Mouse (Mus musculus): Measurements from ENCODE around the gene Apoh. TPM values are rescaled to one million over a fixed set of nuclear protein-coding genes. Genes with fewer than 3 reads are reported as not detected.

The Apoh gene
- polyA plus RNA-seq, 1 experiment from 2014 or later, result not detected

DNA sequence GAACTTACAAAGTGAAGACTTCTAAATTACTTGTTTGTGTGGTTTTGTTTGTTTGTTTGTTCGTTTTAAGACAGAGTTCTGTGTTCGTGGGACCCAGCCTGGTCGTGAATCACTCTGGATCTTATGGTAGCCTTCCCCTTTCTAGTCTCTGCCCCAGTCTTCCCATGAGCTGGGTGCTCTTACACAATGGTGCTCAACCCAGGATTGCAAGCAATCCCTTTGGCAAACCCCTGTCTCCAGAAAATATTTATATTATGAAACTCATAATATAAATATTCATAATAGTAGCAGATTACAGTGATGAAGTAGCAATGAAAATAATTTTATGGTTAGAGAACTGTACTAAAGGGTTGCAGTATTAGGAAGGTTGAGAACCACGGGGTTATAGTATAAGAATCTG, 12.9 kb downstream of the Apoh start:
- no peaks in the 10 kb centered on the region for H3K4me1 ChIP-seq (ENCODE audit: control insufficient read depth, insufficient read depth, low read length)
- DNase-seq (ENCODE audit: low spot score), result no peak
- H3K36me3 ChIP-seq (ENCODE audit: control insufficient read depth, insufficient read depth, low read length), result no peaks in the 10 kb centered on the region
- H3K4me2 ChIP-seq (ENCODE audit: low read depth, severe bottlenecking), result no peak overlapping the region
- H3K9me3 ChIP-seq (ENCODE audit: control insufficient read depth, low read length), result no peaks in the 10 kb centered on the region
- H3K27ac ChIP-seq (replicated peaks; ENCODE audit: low read depth, low read length), result no peak overlapping the region
- 80% methylated on average over 4 of the region's 4 CpGs for WGBS
- no peaks in the 10 kb centered on the region for H3K27me3 ChIP-seq (ENCODE audit: control insufficient read depth, insufficient read depth, low read length)
- no peak overlapping the region for H3K9ac ChIP-seq (ENCODE audit: low read length)
- no peak overlapping the region for H3K4me3 ChIP-seq (ENCODE audit: low read depth, low read length)
- no peak for ATAC-seq (ENCODE audit: insufficient number of reproducible peaks, low FRiP score, low TSS enrichment, low read depth)

DNA sequence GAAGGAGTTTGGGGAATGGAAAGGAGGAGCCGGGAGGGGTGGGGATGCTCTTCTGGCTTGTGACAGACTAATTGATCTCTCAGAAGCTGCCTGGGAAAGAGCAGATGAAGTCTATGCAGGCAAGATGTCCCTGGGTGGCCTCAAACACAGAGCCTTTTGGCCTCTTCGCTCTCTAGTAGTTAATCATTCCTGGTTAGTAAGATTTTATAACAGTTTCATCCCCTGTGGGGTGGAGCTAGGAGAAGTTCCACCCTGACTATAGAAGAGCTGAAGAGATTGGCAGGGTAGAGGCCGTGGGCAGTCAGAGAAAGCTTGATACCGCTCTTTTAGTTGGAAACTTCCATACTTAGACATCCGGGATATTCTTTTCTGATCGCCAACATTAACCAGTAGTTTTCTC, 15.8 kb downstream of the Apoh start:
- no peak for DNase-seq (ENCODE audit: low spot score)
- Histone ChIP-seq H3K4me2 (ENCODE audit: low read depth, severe bottlenecking) (no peak overlapping the region), H3K9ac (ENCODE audit: low read length) (no peak overlapping the region), H3K27me3 (ENCODE audit: control insufficient read depth, insufficient read depth, low read length) (no peaks in the 10 kb centered on the region), H3K4me3 (ENCODE audit: low read depth, low read length) (no peak overlapping the region), H3K4me1 (ENCODE audit: control insufficient read depth, insufficient read depth, low read length) (no peaks in the 10 kb centered on the region), H3K27ac (replicated peaks; ENCODE audit: low read depth, low read length) (no peak overlapping the region), H3K9me3 (ENCODE audit: control insufficient read depth, low read length) (no peaks in the 10 kb centered on the region), H3K36me3 (ENCODE audit: control insufficient read depth, insufficient read depth, low read length) (no peaks in the 10 kb centered on the region)
- no peak for ATAC-seq (ENCODE audit: insufficient number of reproducible peaks, low FRiP score, low TSS enrichment, low read depth)
- 72% methylated on average over 6 of the region's 6 CpGs for WGBS

DNA sequence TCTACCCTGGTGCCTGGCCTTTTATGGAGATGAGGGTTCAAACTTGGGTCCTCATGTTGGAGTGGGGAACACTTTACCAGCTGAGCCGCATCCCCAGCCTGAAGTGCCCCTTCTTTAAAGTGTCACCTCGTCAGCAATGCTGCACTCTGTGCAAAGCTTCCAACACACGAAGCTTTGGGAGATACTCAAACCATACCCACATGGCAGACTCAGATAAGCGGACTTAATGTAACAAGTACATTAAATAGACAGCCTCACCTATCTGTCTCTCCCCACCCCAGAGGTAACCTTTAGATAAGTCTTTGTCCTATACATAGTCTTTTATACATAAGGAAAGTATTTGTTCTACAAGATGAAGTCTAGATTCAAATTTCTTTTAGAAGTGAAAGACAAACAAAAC, 17.8 kb downstream of the Apoh start:
- DNase-seq (ENCODE audit: low spot score) (no peak), ATAC-seq (ENCODE audit: insufficient number of reproducible peaks, low FRiP score, low TSS enrichment, low read depth) (no peak)
- H3K27ac ChIP-seq (replicated peaks; ENCODE audit: low read depth, low read length), result no peak overlapping the region
- no peak overlapping the region for H3K9ac ChIP-seq (ENCODE audit: low read length)
- no peaks in the 10 kb centered on the region for H3K36me3 ChIP-seq (ENCODE audit: control insufficient read depth, insufficient read depth, low read length)
- 85% methylated on average over 4 of the region's 4 CpGs for WGBS
- no peaks in the 10 kb centered on the region for H3K9me3 ChIP-seq (ENCODE audit: control insufficient read depth, low read length)
- no peaks in the 10 kb centered on the region for H3K27me3 ChIP-seq (ENCODE audit: control insufficient read depth, insufficient read depth, low read length)
- H3K4me2 ChIP-seq (ENCODE audit: low read depth, severe bottlenecking), result no peak overlapping the region
- H3K4me1 ChIP-seq (ENCODE audit: control insufficient read depth, insufficient read depth, low read length), result no peaks in the 10 kb centered on the region
- H3K4me3 ChIP-seq (ENCODE audit: low read depth, low read length), result no peak overlapping the region

DNA sequence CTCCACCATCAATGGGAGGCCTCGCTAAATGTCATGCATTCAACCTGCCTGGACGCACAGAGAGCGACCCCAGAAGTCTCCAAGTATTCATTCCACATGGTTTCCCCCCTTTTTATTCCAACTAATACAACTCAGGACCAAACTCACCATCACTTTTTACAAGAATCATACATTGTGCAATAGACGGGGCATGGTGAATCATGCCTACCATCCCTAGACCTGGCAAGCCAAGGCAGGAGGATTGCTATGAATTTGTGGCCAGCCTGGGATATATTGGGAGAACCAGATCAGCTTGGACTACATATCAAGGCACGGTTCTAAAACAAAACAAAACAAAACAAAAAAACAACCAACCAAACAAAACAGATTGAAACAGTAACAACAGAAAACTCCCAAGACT, 19.8 kb downstream of the Apoh start:
- no peak overlapping the region for H3K4me3 ChIP-seq (ENCODE audit: low read depth, low read length)
- H3K27me3 ChIP-seq (ENCODE audit: control insufficient read depth, insufficient read depth, low read length), result no peaks in the 10 kb centered on the region
- H3K9me3 ChIP-seq (ENCODE audit: control insufficient read depth, low read length), result no peaks in the 10 kb centered on the region
- no peaks in the 10 kb centered on the region for H3K4me1 ChIP-seq (ENCODE audit: control insufficient read depth, insufficient read depth, low read length)
- no peak overlapping the region for H3K27ac ChIP-seq (replicated peaks; ENCODE audit: low read depth, low read length)
- 95% methylated on average over 5 of the region's 5 CpGs for WGBS
- H3K36me3 ChIP-seq (ENCODE audit: control insufficient read depth, insufficient read depth, low read length), result no peaks in the 10 kb centered on the region
- no peak overlapping the region for H3K9ac ChIP-seq (ENCODE audit: low read length)
- no peak for DNase-seq (ENCODE audit: low spot score)
- no peak overlapping the region for H3K4me2 ChIP-seq (ENCODE audit: low read depth, severe bottlenecking)
- no peak for ATAC-seq (ENCODE audit: insufficient number of reproducible peaks, low FRiP score, low TSS enrichment, low read depth)

DNA sequence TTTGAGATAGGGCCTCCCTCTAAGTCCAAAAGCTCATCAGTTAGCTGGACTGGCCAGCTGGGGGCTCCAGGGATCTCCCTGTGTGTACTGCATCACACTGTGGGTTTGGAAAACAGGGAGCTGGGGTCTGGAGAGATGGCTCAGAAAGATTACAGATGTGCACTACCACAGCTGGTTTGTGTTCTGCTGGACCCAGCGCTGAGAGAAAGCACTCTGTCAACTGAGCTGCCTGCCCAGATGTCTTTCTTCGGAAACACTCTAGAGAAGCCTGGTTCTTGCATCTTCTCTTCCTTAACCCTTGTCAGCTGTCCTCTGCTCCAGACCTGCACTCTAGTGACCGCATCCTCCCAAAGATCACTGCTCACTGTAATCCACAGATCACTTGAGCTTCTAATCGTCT, 20.8 kb downstream of the Apoh start:
- DNase-seq (ENCODE audit: low spot score) (no peak), ATAC-seq (ENCODE audit: insufficient number of reproducible peaks, low FRiP score, low TSS enrichment, low read depth) (no peak)
- H3K4me1 ChIP-seq (ENCODE audit: control insufficient read depth, insufficient read depth, low read length), result no peaks in the 10 kb centered on the region
- no peaks in the 10 kb centered on the region for H3K9me3 ChIP-seq (ENCODE audit: control insufficient read depth, low read length)
- H3K36me3 ChIP-seq (ENCODE audit: control insufficient read depth, insufficient read depth, low read length), result no peaks in the 10 kb centered on the region
- no peak overlapping the region for H3K27ac ChIP-seq (replicated peaks; ENCODE audit: low read depth, low read length)
- H3K27me3 ChIP-seq (ENCODE audit: control insufficient read depth, insufficient read depth, low read length), result no peaks in the 10 kb centered on the region
- no peak overlapping the region for H3K4me3 ChIP-seq (ENCODE audit: low read depth, low read length)
- no peak overlapping the region for H3K4me2 ChIP-seq (ENCODE audit: low read depth, severe bottlenecking)
- 65% methylated on average over 4 of the region's 4 CpGs for WGBS
- H3K9ac ChIP-seq (ENCODE audit: low read length), result no peak overlapping the region

DNA sequence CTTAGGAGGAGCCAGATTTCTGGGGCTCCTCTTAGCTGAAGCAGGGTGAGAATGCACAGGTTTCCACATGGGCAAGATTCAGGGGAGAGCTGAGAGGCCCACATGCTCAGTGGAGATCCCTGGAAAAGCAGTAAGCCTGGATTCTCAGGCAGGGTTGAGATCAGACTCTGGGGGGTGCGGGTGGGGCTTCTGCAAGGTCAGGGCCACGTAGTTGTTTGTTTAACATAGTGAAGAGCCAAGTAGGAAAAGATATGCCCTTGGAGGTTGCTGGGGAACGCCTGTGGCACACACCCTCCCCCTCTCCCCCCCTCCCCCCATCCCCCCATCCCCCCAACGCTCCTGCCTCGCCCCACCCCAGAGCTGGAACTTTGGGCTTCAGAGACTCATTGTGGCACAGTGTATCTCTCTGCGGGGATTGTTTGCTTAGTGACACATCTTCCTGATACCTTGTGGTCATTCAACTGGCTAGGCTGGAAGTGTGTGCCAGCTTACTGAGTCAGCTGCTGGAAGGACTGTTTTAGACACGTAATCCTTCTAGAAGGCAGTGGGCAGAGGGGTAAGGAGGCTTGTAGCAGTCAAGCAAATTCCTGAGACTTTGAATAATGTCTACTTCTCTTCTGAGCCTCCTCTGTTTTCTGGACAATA, 21.9 kb downstream of the Apoh start:
- 71% methylated on average over 6 of the region's 7 CpGs for WGBS
- ATAC-seq (ENCODE audit: insufficient number of reproducible peaks, low FRiP score, low TSS enrichment, low read depth) (no peak), DNase-seq (ENCODE audit: low spot score) (no peak)
- no peaks in the 10 kb centered on the region for H3K27me3 ChIP-seq (ENCODE audit: control insufficient read depth, insufficient read depth, low read length)
- H3K4me1 ChIP-seq (ENCODE audit: control insufficient read depth, insufficient read depth, low read length), result no peaks in the 10 kb centered on the region
- no peaks in the 10 kb centered on the region for H3K9me3 ChIP-seq (ENCODE audit: control insufficient read depth, low read length)
- H3K4me3 ChIP-seq (ENCODE audit: low read depth, low read length), result no peak overlapping the region
- no peak overlapping the region for H3K27ac ChIP-seq (replicated peaks; ENCODE audit: low read depth, low read length)
- no peak overlapping the region for H3K9ac ChIP-seq (ENCODE audit: low read length)
- no peaks in the 10 kb centered on the region for H3K36me3 ChIP-seq (ENCODE audit: control insufficient read depth, insufficient read depth, low read length)
- H3K4me2 ChIP-seq (ENCODE audit: low read depth, severe bottlenecking), result no peak overlapping the region

DNA sequence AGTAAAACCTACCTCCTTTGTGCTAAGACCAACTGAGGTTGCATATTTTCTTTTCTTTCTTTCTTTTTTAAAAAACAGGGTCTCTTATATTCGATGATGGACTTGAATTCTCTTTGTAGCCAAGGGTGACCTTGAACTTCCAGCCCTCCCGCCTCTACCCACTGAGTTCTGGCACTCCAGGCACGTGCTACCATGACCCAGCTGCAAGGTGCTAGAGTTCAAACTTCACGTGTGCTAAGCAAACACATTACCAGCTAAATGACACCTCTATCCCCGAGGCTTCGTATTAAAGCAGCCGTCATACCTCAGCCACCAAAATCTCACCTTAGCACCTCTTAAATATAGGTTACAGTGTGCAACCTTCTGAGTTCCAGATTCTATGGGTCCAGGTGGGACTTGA, 22.4 kb downstream of the Apoh start:
- ATAC-seq (ENCODE audit: insufficient number of reproducible peaks, low FRiP score, low TSS enrichment, low read depth) (no peak), DNase-seq (ENCODE audit: low spot score) (no peak)
- 63% methylated on average over 7 of the region's 7 CpGs for WGBS
- no peaks in the 10 kb centered on the region for H3K27me3 ChIP-seq (ENCODE audit: control insufficient read depth, insufficient read depth, low read length)
- H3K4me1 ChIP-seq (ENCODE audit: control insufficient read depth, insufficient read depth, low read length), result no peaks in the 10 kb centered on the region
- H3K9ac ChIP-seq (ENCODE audit: low read length), result no peak overlapping the region
- no peaks in the 10 kb centered on the region for H3K9me3 ChIP-seq (ENCODE audit: control insufficient read depth, low read length)
- no peak overlapping the region for H3K4me3 ChIP-seq (ENCODE audit: low read depth, low read length)
- no peak overlapping the region for H3K27ac ChIP-seq (replicated peaks; ENCODE audit: low read depth, low read length)
- no peak overlapping the region for H3K4me2 ChIP-seq (ENCODE audit: low read depth, severe bottlenecking)
- H3K36me3 ChIP-seq (ENCODE audit: control insufficient read depth, insufficient read depth, low read length), result no peaks in the 10 kb centered on the region

DNA sequence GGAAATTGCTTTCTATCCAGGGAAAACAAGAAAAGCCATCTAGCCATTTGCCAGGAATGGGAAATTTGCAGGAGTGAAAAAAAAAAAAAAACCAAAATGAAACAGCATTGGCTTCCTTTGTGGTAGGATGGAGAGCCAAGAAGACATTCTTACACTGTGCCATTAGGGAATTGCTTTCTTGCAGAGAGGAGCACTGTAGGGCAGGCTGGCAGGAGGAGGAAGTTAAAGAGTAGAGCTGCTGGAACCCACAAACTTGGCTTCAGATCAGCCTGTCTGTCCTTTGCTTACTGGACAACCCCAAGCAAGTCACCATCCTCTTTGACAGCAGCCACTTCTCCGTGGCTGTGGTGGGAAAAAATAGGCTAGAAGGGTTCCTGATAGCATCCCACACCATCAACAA, 23.9 kb downstream of the Apoh start:
- no peaks in the 10 kb centered on the region for H3K4me1 ChIP-seq (ENCODE audit: control insufficient read depth, insufficient read depth, low read length)
- WGBS, result 74% methylated on average over 1 of the region's 1 CpGs
- no peaks in the 10 kb centered on the region for H3K27me3 ChIP-seq (ENCODE audit: control insufficient read depth, insufficient read depth, low read length)
- H3K27ac ChIP-seq (replicated peaks; ENCODE audit: low read depth, low read length), result no peak overlapping the region
- ATAC-seq (ENCODE audit: insufficient number of reproducible peaks, low FRiP score, low TSS enrichment, low read depth), result no peak
- no peak overlapping the region for H3K4me2 ChIP-seq (ENCODE audit: low read depth, severe bottlenecking)
- no peak overlapping the region for H3K9ac ChIP-seq (ENCODE audit: low read length)
- no peaks in the 10 kb centered on the region for H3K9me3 ChIP-seq (ENCODE audit: control insufficient read depth, low read length)
- no peaks in the 10 kb centered on the region for H3K36me3 ChIP-seq (ENCODE audit: control insufficient read depth, insufficient read depth, low read length)
- no peak for DNase-seq (ENCODE audit: low spot score)
- H3K4me3 ChIP-seq (ENCODE audit: low read depth, low read length), result no peak overlapping the region

DNA sequence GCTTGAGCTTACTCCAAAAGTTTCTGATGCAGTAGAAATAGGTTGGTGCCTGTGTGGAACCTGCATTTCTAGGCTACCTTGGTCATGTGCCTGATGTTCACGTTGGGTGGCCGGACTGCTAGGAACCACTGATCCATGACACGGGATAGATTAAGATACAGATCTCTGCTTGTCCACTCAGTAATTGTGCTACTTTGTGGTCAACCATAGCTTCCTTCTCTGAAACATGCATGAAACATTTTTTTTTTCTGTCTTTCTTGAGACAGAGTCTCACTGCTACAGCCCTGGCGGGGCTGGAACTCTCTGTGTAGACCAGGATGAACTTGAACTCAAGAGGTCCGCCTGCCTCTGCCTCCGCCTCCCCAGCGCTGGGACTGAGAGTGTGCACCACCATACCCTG, 33.7 kb downstream of the Apoh start:
- Histone ChIP-seq H3K9ac (ENCODE audit: low read length) (no peak overlapping the region), H3K27me3 (ENCODE audit: control insufficient read depth, insufficient read depth, low read length) (no peaks in the 10 kb centered on the region), H3K27ac (replicated peaks; ENCODE audit: low read depth, low read length) (no peak overlapping the region), H3K4me1 (ENCODE audit: control insufficient read depth, insufficient read depth, low read length) (no peaks in the 10 kb centered on the region), H3K36me3 (ENCODE audit: control insufficient read depth, insufficient read depth, low read length) (no peaks in the 10 kb centered on the region), H3K9me3 (ENCODE audit: control insufficient read depth, low read length) (no peaks in the 10 kb centered on the region; the same call in 1 of the 2 replicates), H3K4me2 (ENCODE audit: low read depth, severe bottlenecking) (no peak overlapping the region), H3K4me3 (ENCODE audit: low read depth, low read length) (no peak overlapping the region)
- WGBS, result 92% methylated on average over 7 of the region's 7 CpGs
- DNase-seq (ENCODE audit: low spot score), result no peak
- no peak for ATAC-seq (ENCODE audit: insufficient number of reproducible peaks, low FRiP score, low TSS enrichment, low read depth)
